Mouse (Mus musculus): ENCODE data around the gene Cd63. TPM values are rescaled to one million over a fixed set of nuclear protein-coding genes. Genes with fewer than 3 reads are reported as not detected.

The Cd63 gene
- polyA plus RNA-seq, 1 experiment from 2014 or later: 97.4 TPM

- ATAC-seq (ENCODE audit: low read depth): no peak
- no peak overlapping the region for H3K4me2 ChIP-seq (ENCODE audit: low read depth, low read length)
- no peak overlapping the region for H3K4me3 ChIP-seq (ENCODE audit: low read depth, low read length)
- no peaks in the 10 kb centered on the region for H3K9me3 ChIP-seq (replicated peaks; ENCODE audit: control insufficient read depth, low read length)
- WGBS (ENCODE audit: insufficient replicate concordance): 46% methylated on average over 6 of the region's 6 CpGs
- peaks cover 20% of the 10 kb centered on the region for H3K27me3 ChIP-seq (ENCODE audit: control insufficient read depth, insufficient read depth, low read depth, low read length)
- H3K27ac ChIP-seq (ENCODE audit: low read length): no peak overlapping the region
- no peaks in the 10 kb centered on the region for H3K36me3 ChIP-seq (ENCODE audit: control insufficient read depth, insufficient read depth)
- no peaks in the 10 kb centered on the region; the same call in 1 of the 2 replicates for H3K4me1 ChIP-seq (ENCODE audit: control insufficient read depth, low read depth, low read length)
- no peak overlapping the region for H3K9ac ChIP-seq (ENCODE audit: low read depth, low read length)
Observed at GRCm38 (mm10) chr10:128899759-128900490, 864 bp upstream of the Cd63 start.

DNA sequence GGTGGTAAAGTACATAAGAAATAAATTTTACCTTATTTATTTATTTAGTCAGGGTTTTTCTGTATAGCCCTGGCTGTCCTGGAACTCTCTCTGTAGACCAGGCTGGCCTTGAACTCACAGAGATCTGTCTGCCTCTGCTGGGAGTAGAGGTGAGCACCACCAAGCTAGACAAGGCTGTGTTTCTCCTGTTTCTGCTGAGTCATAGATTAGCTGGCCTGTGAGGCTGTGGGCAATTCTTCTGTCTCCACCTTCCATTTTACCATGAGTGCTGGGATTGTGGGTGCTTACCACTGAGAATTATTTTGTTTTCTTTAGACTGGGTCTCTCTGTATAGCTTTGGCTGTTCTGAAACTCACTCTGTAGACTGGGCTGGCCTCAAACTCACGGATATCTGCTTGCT is 620 bp downstream of the Cd63 start:
- Histone ChIP-seq H3K27me3 (ENCODE audit: control insufficient read depth, insufficient read depth, low read depth, low read length) (peaks cover 6% of the 10 kb centered on the region), H3K9ac (ENCODE audit: low read depth, low read length) (no peak overlapping the region), H3K4me2 (ENCODE audit: low read depth, low read length) (no peak overlapping the region), H3K27ac (ENCODE audit: low read length) (no peak overlapping the region), H3K4me1 (ENCODE audit: control insufficient read depth, low read depth, low read length) (no peaks in the 10 kb centered on the region), H3K4me3 (ENCODE audit: low read depth, low read length) (no peak overlapping the region), H3K36me3 (ENCODE audit: control insufficient read depth, insufficient read depth) (no peaks in the 10 kb centered on the region), H3K9me3 (replicated peaks; ENCODE audit: control insufficient read depth, low read length) (no peaks in the 10 kb centered on the region)
- ATAC-seq (ENCODE audit: low read depth): peak; percentile 32; the same call in 1 of the 2 replicates
- 48% methylated on average over 1 of the region's 1 CpGs for WGBS (ENCODE audit: insufficient replicate concordance)

DNA sequence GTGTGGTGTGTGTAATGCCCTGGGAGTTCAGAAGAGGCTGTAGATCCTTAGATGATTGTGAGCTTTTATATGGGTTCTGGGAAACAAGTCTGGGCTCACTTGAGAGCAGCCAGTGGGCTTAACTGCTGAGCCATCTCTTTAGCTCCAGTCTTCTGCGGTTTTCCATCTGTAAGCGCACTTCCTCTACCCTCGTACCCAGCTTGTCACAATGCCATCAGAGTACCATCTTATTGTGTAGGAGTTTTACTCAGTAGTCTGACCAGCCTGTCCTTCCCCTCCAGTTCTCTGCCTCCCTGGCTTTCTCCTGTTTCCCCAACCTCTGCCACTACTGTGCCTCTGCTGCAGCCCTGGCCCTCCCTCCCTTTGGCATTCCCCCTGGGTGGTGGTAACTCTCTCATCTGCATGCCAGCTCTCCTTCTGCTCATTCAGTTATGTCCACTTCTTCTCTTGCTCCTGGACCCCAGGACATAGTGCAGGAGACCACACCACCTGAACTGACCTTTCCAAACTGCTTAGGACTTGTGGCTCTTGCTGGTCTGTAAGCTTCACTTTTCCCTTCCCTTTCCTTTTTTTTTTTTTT is 1.7 kb downstream of the Cd63 start:
- no peaks in the 10 kb centered on the region for H3K9me3 ChIP-seq (replicated peaks; ENCODE audit: control insufficient read depth, low read length)
- H3K36me3 ChIP-seq (ENCODE audit: control insufficient read depth, insufficient read depth): no peaks in the 10 kb centered on the region
- ATAC-seq (ENCODE audit: low read depth): no peak
- no peak overlapping the region for H3K9ac ChIP-seq (ENCODE audit: low read depth, low read length)
- H3K27me3 ChIP-seq (ENCODE audit: control insufficient read depth, insufficient read depth, low read depth, low read length): no peaks in the 10 kb centered on the region
- H3K27ac ChIP-seq (ENCODE audit: low read length): no peak overlapping the region
- H3K4me3 ChIP-seq (ENCODE audit: low read depth, low read length): no peak overlapping the region
- H3K4me2 ChIP-seq (ENCODE audit: low read depth, low read length): no peak overlapping the region
- H3K4me1 ChIP-seq (ENCODE audit: control insufficient read depth, low read depth, low read length): no peaks in the 10 kb centered on the region
- WGBS (ENCODE audit: insufficient replicate concordance): 30% methylated on average over 3 of the region's 3 CpGs

GRCm38 (mm10) chr10:128904812-128905211 is 4.0 kb downstream of the Cd63 start:
- no peak for ATAC-seq (ENCODE audit: low read depth)
- H3K9ac ChIP-seq (ENCODE audit: low read depth, low read length): no peak overlapping the region
- no peak overlapping the region for H3K27ac ChIP-seq (ENCODE audit: low read length)
- no peaks in the 10 kb centered on the region for H3K36me3 ChIP-seq (ENCODE audit: control insufficient read depth, insufficient read depth)
- 61% methylated on average over 5 of the region's 5 CpGs for WGBS (ENCODE audit: insufficient replicate concordance)
- H3K9me3 ChIP-seq (replicated peaks; ENCODE audit: control insufficient read depth, low read length): no peaks in the 10 kb centered on the region
- H3K4me2 ChIP-seq (ENCODE audit: low read depth, low read length): no peak overlapping the region
- H3K4me1 ChIP-seq (ENCODE audit: control insufficient read depth, low read depth, low read length): no peaks in the 10 kb centered on the region; the same call in 1 of the 2 replicates
- no peak overlapping the region for H3K4me3 ChIP-seq (ENCODE audit: low read depth, low read length)
- peaks cover 20% of the 10 kb centered on the region for H3K27me3 ChIP-seq (ENCODE audit: control insufficient read depth, insufficient read depth, low read depth, low read length)

DNA sequence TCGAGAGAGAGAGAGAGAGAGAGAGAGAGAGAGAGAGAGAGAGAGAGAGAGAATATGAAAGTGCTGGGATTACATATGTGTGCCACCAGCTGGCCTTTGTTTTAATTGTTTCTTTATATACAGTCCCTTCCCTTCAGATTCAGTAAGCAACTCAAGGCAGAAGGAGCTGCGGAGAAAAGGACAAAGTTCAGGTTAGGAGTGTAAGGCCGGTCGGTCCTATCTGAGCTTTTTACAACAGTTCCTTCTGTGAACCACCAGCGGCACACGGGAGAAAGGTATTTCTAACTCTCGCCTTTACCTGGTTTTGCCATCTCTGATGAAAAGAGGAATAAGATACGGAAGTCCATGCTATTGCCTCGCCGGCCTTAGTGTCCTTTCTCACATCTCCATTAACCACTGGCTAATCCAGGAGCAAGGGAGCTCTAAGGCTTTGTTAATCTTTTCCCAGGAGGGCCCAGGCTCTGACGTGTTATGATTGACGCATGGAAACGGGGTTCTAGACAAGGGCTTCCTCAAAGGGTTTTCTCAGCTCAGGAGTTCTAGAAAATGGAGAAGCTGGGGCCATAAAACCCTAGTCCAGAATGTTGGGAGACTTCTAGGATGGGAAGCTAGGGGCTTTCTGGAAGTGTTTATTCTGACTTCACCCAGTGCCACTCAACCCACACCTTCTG is 8.1 kb downstream of the Cd63 start:
- Histone ChIP-seq H3K36me3 (ENCODE audit: control insufficient read depth, insufficient read depth) (no peaks in the 10 kb centered on the region), H3K9me3 (replicated peaks; ENCODE audit: control insufficient read depth, low read length) (no peaks in the 10 kb centered on the region), H3K4me2 (ENCODE audit: low read depth, low read length) (peak overlapping the region; percentile 72), H3K27me3 (ENCODE audit: control insufficient read depth, insufficient read depth, low read depth, low read length) (peaks cover 37% of the 10 kb centered on the region), H3K27ac (ENCODE audit: low read length) (no peak overlapping the region), H3K9ac (ENCODE audit: low read depth, low read length) (peak overlapping the region; percentile 69; the same call in 1 of the 2 replicates), H3K4me3 (ENCODE audit: low read depth, low read length) (peak overlapping the region; percentile 65), H3K4me1 (ENCODE audit: control insufficient read depth, low read depth, low read length) (no peaks in the 10 kb centered on the region; the same call in 1 of the 2 replicates)
- WGBS (ENCODE audit: insufficient replicate concordance): 51% methylated on average over 13 of the region's 13 CpGs
- no peak for ATAC-seq (ENCODE audit: low read depth)

DNA sequence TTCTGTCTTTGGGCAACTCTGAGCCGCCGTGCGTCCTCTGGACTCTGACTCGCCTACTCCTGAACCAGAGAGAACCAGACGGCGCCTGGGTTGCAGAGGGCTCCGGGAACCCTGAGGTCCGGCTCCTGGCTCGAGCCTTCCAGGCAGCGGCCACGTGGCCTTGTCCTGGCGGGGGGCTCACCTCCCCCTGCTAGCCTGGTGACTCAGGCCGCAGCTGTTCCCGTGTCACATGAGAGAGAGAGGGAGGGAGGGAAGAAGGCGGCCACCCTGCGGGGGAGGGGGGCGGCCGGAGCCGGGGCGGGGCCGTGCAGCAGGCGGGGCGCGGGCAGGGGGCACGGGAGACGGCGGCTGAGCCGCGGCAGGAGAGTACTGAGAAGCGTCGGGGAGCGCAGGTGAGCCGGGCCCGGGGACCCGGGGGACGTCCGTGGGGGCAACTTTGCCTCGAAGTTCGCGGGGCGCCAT is 8.8 kb downstream of the Cd63 start:
- 2% methylated on average over 32 of the region's 41 CpGs for WGBS (ENCODE audit: insufficient replicate concordance)
- Histone ChIP-seq H3K4me1 (ENCODE audit: control insufficient read depth, low read depth, low read length) (no peaks in the 10 kb centered on the region; the same call in 1 of the 2 replicates), H3K4me2 (ENCODE audit: low read depth, low read length) (peak overlapping the region; percentile 72), H3K4me3 (ENCODE audit: low read depth, low read length) (peak overlapping the region; percentile 65), H3K9me3 (replicated peaks; ENCODE audit: control insufficient read depth, low read length) (no peaks in the 10 kb centered on the region), H3K27me3 (ENCODE audit: control insufficient read depth, insufficient read depth, low read depth, low read length) (peaks cover 37% of the 10 kb centered on the region), H3K36me3 (ENCODE audit: control insufficient read depth, insufficient read depth) (no peaks in the 10 kb centered on the region), H3K27ac (ENCODE audit: low read length) (peak overlapping the region; percentile 14), H3K9ac (ENCODE audit: low read depth, low read length) (peak overlapping the region; percentile 69)
- ATAC-seq (ENCODE audit: low read depth): peak; percentile 79

DNA sequence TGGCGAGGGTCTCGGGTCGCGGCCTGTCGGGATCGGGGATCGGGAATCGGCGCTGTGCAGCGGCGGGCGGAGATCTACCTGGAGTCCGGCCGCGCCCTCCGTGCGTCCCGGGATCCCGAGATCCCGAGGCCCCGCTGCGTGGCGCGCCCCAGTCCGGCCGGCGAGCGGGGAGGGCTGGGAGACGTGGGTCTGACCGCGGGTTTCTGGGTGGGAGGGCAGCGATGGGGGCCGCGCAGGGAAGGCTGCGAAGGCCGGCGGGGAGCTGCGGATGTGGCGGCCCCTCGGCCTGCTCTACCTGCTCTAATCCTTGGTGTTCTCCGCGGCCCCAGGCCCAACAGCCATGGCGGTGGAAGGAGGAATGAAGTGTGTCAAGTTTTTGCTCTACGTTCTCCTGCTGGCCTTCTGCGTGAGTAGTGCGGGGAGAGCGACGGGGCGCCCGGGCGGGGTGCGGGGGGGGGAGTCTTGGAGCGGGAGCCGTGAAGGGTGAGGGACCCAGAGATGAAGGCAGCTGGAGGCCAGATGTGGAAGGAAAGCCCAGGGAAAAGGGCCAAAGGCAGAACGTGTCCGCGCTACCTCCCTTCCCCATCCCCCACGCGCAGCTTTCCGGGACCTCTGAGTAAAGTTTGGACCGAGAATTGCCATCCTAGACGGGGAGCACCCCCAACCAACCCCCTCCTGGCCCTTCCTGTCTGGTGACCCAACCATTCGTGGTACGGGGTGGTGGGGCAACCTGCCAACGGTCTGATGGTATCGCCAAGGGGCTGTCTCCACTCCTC is 9.5 kb downstream of the Cd63 start:
- no peaks in the 10 kb centered on the region for H3K36me3 ChIP-seq (ENCODE audit: control insufficient read depth, insufficient read depth)
- peak; percentile 12; the same call in 1 of the 2 replicates for ATAC-seq (ENCODE audit: low read depth)

DNA sequence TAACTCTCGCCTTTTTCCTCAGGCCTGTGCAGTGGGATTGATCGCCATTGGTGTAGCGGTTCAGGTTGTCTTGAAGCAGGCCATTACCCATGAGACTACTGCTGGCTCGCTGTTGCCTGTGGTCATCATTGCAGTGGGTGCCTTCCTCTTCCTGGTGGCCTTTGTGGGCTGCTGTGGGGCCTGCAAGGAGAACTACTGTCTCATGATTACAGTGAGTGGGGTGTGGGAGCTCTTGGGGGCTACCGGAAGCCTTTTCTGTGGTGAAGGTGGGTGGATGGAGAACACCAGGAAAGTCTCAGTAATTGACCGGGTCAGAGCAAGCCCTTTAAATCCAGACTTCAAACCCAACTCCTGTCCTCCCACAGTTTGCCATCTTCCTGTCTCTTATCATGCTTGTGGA is 10.6 kb downstream of the Cd63 start:
- peaks cover 37% of the 10 kb centered on the region for H3K27me3 ChIP-seq (ENCODE audit: control insufficient read depth, insufficient read depth, low read depth, low read length)
- no peaks in the 10 kb centered on the region for H3K9me3 ChIP-seq (replicated peaks; ENCODE audit: control insufficient read depth, low read length)
- H3K4me3 ChIP-seq (ENCODE audit: low read depth, low read length): no peak overlapping the region
- H3K36me3 ChIP-seq (ENCODE audit: control insufficient read depth, insufficient read depth): no peaks in the 10 kb centered on the region
- H3K4me2 ChIP-seq (ENCODE audit: low read depth, low read length): no peak overlapping the region
- WGBS (ENCODE audit: insufficient replicate concordance): 57% methylated on average over 6 of the region's 6 CpGs
- no peak for ATAC-seq (ENCODE audit: low read depth)
- no peaks in the 10 kb centered on the region; the same call in 1 of the 2 replicates for H3K4me1 ChIP-seq (ENCODE audit: control insufficient read depth, low read depth, low read length)
- no peak overlapping the region for H3K27ac ChIP-seq (ENCODE audit: low read length)
- no peak overlapping the region for H3K9ac ChIP-seq (ENCODE audit: low read depth, low read length)

More for the DNA sequence above, 9.5 kb downstream of the Cd63 start:
- Histone ChIP-seq H3K4me3 (ENCODE audit: low read depth, low read length) (peak overlapping the region; percentile 65), H3K9me3 (replicated peaks; ENCODE audit: control insufficient read depth, low read length) (no peaks in the 10 kb centered on the region), H3K4me1 (ENCODE audit: control insufficient read depth, low read depth, low read length) (no peaks in the 10 kb centered on the region; the same call in 1 of the 2 replicates), H3K27me3 (ENCODE audit: control insufficient read depth, insufficient read depth, low read depth, low read length) (peaks cover 37% of the 10 kb centered on the region), H3K27ac (ENCODE audit: low read length) (peak overlapping the region; percentile 14), H3K9ac (ENCODE audit: low read depth, low read length) (peak overlapping the region; percentile 69), H3K4me2 (ENCODE audit: low read depth, low read length) (peak overlapping the region; percentile 72)
- 3% methylated on average over 65 of the region's 66 CpGs for WGBS (ENCODE audit: insufficient replicate concordance)

Measured in liver, embryonic 16.5 days (tissue).